Mouse (Mus musculus): Measurements from ENCODE around the gene Olfr646.

GRCm38 (mm10) chr7:104059215-104059614 is 45.5 kb upstream of the Olfr646 start:
- TF ChIP-seq CTCF (IDR thresholded peaks at IDR 0.05; ENCODE audit: control insufficient read depth, insufficient read depth, low read length) = no peak
- TF ChIP-seq POLR2A (IDR thresholded peaks at IDR 0.05; ENCODE audit: borderline replicate concordance, control insufficient read depth, low read depth, low read length) = no peak
